Mouse (Mus musculus): ENCODE results near the gene Tmem79.

DNA sequence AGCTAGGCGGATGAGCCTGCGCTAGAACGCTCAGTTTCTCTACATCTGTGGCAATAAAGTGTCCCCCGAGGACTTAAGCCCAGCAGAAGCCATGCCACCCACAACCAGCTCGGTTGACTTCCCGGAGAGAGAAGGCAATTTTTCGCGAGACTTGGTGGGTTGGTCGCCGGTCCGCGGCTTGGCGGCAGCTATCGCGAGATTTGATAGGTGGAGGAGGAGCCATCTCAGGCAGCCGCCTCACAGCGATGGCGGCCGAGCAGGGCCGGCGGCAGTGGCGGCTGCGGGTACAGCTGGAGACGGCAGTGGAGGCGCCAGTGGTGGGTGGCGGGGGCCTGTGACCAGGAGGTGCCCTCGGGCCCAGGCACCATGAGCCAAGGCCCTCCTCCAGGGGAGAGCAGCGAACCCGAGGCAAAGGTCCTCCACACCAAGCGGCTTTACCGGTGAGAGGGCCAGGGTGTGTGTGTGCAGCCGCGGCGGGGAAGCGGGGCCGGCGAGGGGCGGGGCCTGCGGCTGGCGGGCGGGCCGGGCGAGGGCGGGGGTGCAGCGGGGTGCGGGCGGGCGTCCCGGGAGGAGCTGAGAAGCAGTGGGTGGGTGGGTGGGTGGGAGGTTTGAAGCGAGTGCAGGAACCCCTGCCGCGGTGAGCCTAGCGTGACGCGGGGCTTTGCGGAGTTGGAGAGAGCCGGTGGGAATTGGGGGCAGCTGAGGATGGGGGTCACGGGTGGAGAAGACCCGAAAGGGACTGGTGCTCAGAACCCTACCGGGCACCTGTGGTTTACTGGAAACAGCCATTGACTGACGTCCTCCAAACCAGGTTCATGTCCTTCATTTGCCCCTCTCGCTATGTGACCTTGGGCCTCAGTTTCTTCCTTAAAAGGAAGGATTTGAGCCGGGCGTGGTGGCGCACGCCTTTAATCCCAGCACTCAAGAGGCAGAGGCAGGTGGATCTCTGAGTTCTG is at the start of gene Tmem79, which contains the start of gene Smg5:
- peak; percentile 98 for TF ChIP-seq POLR2A (IDR thresholded peaks at IDR 0.05; ENCODE audit: borderline replicate concordance, extremely low read depth, low read depth, low read length)
- TF ChIP-seq CTCF (IDR thresholded peaks at IDR 0.05; ENCODE audit: insufficient read depth, low read length) = no peak
